Mouse (Mus musculus): ENCODE results near the gene Klhl12.
A peak's percentile ranks its signal among the peaks of the same experiment; 100 is the strongest.
"Not testable (repeated sequence)": the region's sequence is repeated elsewhere in the genome, so short reads cannot be mapped to it uniquely, and the experiment has no call there.

Klhl12 gene

DNA sequence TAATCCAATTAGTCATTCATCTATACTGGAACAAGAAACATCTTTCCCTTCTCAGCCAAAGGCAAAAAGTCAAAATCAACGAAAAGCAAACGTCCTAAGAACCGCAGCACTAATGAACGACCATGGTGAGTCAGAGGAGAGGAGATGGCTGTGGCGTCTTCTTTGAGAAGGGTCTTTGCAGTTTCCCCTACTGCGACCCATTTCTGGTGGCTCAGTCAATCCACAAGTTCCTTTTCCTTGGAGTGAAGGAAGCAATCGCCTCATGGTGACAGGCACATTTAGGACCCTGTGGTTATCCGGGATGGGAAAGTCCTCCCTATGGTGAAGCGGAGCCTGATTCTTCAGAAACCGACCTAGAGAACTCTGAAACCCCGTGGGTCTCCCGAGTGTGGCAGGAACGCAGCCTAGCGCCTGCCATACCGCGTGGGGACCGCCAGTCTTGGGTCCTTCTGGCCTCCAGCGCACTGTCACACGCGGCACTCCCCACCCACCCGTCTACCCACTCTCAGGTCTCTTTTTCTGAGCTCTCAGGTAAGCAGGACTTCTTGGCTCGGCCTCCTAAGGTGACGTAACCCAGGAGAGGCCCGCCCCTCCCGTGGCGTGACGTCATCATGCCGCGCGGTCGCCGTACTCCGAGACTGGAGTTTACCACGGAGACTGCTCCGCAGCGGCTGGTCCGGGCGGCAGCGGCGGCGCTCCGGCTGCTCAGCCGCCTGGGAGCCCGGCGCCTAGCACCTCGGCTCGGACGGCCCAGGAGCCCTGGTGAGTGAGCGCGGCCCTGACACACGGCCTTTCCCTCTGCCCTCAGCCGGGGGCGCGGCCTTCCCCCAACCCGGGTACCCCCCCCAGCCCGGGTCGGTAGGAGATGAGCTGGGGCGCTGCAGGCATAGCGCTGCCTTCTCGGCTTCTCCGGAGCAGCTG, at the start of gene Klhl12:
Gene Klhl12, plus strand, starts transcription at position 628 of the 921 bp plus-strand sequence.
- peak; percentile 92 to 97 for DNase-seq

DNA sequence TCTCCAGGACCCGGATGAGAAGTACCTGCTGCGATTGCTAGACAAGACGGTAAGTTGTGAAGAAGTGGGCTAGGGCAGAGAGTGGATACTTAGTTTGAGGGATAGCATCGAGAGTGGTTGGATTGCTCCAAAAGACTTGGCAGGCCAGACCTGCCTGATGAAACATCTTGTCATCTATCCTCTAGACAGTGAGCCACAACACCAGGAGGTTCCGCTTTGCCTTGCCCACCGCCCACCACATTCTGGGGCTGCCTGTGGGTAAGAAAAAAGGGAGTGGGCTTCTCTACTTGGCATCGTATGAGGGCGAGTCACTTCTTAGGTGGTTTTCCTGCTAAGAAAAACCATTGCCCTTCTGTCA, 48.9 kb upstream of the Klhl12 start:
- no peak for DNase-seq

DNA sequence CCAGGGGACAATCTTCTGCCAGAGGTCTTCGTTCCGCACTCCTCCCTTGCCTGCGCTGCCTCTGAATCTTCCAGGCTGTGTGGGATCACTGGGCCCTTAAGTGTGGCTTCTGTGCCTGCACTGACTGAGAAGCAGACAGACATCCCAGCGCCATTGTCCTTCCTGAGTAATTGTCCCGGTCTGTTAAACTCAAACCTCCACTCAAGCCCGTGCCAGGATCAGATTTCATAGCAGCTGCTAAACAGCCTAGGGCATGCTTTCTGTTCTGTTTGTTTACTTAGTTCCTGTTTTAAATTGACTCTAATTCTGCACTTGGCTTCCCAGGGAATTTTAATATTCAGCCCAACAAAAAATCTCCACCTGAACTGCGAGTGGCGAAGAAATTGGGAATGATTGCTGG, 47.3 kb upstream of the Klhl12 start:
- no peak for DNase-seq

DNA sequence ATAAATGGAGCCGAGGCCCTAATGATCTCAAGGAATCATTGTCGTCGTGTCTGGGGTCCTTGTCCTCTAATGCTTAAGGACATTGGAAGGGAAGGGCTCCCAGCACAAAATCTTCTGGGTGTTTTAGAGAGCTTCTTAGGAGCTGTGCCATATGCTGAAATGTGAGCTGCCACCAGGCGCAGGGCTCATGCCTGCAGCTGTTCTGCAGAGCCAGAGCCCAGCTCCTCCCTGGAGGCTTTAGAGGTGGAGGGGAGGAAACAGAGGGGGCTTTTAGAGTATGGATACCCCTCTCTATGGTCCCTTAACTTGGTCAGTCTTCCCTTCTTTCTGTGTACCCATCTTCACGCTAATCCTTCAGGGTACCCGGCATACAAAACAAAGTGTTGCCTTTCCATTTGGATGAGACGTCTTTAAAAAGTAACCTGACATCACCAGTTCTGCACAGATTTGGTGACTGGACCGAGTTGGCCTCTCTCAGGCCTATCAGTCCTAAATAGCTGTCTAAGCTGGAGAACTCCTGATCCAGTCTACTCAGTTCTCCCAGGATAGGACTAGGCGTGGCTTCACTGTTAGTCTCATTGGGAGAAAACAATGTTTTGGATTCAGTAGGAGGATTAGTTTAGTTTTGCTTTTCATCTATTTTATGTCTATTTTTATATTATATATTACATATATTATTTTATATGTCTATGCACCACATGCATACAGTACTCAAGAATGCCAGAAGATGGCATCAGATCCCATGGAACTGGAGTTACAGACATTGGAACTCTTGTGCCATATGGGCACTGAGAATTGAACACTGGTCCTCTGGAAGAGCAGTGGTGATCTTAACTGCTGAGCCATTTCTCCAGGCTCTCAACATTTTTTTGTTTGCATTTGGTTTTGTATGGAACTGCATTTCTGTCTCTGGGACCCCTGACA, 43.4 kb upstream of the Klhl12 start:
- DNase-seq = no peak

DNA sequence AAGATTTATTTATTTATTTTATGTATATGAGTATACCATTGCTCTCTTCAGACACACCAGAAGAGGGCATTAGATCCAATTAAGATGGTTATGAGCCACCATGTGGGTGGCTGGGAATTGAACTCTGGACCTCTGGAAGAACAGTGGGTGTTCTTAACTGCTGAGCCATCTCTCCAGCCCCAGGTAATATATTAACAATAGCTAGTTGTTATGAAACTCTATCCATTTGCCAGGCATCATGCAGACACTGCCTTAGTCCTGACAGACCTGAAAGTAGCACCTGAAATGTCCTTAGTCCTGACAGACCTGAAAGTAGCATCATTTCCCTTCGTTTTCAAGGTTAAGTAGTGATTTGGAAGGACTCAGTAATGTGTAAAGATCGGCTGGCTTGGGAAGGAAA, 41.3 kb upstream of the Klhl12 start:
- no peak for DNase-seq

DNA sequence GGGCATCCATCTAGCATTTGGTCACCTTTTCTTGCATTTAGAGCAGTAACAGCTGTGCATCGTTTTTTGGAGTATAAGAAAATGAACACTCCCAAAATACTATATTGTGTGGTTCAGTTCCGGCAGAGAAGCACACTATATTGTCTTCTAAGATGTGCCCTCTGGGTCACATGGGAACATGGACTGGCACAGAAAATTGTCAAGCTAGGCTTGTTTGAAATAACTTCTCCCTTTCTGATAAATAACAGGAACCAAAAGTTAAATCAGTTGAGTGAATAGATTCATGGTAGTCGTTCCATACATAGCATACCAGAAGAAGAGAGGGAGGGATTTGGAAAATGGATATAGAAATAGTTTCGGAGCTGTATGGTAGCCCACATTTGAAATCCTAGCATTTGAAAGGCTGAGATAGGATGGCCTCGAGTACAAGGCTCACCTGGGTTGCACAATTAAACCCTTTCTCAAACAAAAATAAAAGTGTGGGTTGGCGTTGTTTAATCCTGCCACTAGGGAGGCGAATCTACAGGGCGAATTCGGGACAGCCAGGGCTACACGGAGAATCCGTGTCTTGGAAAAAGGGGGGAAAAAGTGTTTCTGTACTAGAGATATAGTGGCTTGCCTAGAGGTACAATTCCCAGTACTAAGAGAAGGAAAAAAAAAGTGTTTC, 40.7 kb upstream of the Klhl12 start:
- no peak for DNase-seq

DNA sequence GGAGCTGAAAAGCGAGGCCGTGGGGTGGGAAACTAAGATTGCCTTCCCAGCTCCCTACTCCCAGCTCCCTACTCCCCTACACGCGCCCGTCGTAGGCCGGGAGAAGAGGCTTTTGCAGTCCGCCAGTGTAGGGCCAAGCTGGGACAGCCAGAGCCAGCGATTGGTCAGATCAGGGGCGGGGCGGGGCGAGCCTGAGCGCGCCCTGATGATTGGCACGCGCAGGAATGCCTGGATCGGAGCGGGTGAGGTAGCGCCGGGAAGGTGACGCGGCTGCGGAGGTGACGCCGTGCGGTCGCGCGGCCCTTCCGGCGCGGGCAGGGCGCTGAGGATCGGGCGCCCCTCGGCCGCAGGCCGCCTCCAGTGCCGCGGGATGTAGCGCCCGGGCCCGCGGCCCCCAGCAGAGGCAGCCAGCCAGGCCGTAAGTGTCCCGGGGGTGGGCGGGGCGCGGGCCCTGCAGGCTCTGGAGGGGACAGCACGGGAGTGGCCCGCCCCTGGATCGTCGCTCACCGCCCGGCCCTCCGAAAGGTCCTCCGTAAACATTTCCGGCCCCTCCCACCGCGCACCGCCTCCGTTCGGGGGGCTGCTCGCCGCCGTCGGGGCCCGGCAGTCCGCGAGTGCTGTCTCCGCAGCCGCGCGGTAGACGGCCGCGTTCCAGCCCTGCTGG, 40.0 kb upstream of the Klhl12 start, which contains the start of gene Adipor1:
Gene Adipor1, plus strand, starts transcription at position 211 of the 664 bp plus-strand sequence.
- DNase-seq = peak; percentile 91 to 92

DNA sequence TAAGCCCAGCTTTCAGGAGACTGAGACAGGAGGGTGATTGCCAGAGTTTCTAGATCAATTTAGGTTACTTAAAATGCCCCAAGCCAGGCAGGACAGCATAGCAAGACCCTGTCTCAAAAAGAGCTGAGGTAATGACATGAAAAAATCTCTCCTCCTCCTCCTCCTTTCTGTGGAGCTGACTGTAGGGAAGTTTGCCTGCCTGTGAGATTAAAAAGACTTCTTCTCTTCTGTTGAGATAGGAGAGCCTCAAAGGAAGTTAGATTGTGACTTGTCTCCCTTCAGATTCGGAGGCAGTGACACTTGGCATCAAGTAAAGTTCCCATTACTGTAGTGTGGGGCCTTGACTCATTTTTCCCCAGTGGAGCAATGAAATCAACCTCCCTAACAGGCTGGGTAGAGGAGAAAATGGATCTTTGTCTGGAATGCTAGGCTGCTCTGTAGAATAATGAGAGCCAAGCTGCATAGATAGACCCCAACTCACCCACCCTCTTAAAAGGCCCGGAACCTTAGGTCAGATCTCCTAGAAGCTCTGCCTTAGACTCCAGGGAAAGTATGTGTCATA, 36.8 kb upstream of the Klhl12 start:
- DNase-seq = no peak

DNA sequence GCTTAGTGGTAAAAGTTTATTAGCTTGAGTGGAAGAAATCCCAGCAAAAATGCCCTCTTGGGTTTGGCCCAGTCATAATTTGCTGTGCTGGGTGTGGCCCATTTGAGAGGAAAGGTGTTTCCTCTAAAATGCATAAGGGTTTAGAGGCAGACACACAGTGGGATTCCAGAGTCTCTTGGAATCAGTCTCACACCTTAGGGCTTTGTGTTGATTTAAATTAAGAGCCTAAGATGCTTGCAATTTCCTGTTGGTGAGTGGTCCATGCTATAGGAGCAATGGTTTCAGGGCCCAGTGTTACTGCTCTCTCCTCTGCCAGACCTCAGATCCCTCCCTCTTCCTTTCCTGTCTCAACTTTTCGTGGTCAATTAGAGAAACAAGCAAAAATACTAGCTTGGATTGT, 36.2 kb upstream of the Klhl12 start:
- no peak for DNase-seq

DNA sequence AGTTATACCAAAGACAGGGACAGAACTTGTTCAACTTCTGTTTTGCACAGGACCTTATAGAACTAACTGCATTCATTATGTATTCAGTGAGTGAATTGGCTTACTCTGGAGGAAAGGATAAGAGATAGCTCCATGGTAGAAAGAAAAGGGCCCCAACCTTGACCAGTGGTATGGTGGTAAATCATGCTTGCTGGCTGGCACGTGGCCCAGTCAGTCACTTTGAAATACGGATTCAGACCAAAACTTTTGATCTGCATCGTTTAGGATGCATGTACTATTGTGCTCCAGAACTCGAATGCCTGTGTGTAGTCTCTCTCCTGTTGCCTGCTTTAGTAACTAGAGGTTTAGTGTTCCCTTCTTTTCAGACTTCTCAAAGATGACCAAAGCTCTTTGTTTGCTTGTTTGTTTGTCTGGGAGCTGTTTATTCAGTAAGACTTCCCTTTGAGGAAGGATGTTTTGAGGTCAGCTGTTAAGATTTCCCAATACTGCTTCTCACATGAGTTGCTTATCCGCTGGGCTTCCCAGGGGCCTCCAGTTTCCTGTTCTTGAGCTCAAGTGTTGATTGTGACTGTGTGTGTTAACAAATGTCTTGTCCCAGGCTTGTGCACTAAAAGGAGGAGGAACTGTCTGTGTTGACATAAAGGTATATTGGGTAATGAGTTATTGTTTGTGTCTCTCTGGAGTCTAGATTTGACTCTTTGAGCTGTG, 35.4 kb upstream of the Klhl12 start:
- no peak for DNase-seq

DNA sequence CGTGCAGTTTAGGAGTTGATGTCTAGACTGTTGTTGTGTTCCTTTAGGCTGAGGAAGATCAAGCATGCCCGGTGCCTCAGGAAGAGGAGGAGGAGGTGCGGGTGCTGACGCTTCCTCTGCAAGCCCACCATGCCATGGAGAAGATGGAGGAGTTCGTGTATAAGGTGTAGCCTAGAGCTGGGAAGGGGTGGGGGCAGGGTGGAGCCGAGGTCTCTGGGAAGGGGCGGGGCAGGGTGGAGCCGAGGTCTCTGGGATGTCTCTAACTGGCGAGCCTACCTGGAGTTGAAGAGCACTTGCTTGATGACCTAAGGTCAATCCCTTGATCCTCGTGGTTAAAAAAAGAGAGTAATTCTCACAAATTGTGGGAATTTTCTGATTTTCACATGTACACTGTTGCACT, 31.4 kb upstream of the Klhl12 start:
- no peak for DNase-seq

DNA sequence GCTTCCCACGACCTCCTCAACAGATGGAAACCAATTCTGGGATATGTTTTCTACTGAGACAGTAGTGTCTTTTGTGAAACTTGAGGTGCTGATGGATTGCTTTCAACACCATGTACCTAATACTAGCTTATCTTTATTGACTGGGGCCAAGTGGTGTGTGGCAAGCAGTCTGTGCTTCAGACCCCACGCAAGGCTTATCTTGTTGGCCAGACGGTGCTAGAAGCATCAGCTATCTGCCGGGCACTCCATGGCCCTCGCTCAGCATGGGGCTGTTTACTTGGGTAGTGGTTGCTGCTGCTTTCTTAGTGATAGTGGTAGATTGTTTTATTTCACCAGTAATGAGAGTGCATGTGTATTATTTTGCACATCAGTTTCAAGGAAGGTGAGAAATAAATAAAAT, 29.0 kb upstream of the Klhl12 start:
- no peak for DNase-seq

DNA sequence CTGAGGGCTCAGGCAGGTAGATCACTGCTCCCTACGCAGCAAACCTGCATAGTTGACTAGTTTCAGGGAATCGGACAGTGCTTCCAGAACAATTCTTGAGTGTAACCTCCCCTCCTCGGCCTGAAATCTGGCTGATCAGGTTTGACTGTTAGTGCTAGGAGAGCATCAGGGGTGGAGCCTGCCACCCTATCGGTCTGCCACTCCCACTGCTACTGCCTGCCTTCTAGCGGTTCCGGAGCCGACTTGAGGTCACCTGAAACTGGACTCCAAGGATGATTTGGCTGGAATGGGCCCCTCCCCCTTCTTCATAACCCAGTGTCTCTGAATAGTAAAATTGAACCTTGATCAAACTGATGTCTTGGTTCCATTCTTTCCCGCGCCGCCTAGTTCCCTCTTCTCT, 22.3 kb upstream of the Klhl12 start:
- DNase-seq = no peak

DNA sequence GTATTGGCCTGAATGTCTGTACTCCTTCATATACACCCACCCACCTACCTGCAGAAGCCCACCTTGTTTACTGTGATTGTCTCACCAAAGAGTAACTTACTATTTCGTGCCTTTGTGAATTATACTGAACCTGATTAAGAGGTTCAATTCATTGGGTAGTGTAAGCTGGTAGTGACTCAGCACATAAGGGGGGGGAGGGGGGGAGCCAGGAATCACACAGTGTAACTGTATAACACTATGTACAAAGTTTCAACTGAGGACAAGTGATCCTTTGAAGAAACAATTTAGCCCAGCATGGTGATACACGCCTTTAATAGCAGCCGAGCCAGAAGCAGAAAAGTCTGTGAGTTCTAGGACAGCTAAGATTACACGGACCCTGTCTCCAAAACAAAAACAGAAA, 21.9 kb upstream of the Klhl12 start:
- DNase-seq = no peak

DNA sequence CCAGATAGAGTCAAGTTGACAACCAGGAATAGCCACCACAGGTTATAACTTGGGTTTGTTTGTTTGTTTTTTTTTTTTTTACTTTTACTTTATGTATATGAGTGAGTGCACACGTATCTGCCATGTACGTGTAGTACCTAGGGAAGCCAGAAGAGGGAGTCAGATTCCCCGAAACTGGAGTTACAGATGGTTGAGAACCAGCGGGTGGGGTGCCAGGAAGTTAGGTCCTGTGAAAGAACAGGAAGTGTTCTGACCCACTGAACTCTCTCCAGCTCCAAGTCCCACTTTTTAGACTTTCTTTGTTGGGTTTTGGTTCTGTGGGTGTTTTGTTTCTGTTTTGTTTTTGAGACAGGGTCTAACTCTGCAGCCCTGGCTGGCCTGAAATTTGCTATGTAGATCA, 19.9 kb upstream of the Klhl12 start:
- DNase-seq = peak in 1 of 2 experiments; percentile 21

DNA sequence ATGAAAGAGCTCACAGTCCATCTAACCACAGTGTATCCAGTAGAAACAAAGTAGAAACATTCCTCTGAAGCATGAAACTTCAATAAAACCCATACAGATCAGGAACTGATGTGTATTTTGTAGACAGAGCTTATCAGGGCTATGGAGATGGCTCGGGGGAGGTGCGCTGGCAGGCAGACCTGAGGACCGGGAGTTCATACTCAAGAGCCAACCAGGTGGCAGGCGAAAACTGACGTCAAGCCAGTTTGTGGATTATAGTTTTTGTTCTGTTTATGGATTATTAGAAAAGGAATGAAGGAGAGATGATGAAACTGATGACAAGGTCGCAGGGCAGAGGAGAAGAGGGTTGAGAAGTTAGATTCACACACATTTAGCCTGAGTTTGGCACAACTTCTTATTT, 14.9 kb upstream of the Klhl12 start:
- DNase-seq = no peak

DNA sequence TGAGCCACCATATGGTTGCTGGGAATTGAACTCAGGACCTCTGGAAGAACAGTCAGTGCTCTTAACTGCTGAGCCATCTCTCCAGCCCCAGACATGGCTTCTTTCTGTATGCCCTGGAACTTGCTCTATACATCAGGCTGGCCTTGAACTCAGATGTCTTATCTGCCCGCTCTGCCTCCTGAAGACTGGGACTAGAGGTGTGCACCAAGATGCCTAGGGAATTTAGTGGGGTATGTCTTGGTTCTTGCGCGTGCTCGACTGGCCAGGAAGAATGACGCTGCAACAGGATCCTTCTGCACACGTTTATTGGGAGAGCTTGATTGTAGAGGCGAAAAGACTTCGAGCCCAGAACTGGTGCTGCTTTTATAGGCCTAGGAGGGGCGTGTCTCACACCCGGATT, 13.6 kb upstream of the Klhl12 start:
- not testable (repeated sequence) for DNase-seq

DNA sequence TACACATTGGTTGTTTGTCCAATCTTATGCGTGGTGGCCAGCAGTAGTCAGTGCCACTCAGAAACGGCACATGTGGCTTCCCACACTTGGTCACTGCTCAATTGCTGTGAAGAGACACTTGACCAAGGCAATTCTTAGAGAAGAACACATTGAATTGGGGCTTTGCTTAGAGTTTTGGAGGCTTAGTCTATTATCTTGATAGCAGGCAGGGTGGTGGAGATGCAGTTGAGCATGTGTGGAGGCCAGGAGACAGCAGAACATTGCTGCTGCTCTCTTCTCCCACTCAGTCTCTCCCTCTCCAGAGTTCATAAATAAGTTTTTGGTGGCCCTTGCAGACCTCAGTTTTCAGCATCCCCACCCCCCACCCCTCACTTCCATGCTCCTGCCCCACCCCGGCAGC, 12.9 kb upstream of the Klhl12 start:
- no peak for DNase-seq

DNA sequence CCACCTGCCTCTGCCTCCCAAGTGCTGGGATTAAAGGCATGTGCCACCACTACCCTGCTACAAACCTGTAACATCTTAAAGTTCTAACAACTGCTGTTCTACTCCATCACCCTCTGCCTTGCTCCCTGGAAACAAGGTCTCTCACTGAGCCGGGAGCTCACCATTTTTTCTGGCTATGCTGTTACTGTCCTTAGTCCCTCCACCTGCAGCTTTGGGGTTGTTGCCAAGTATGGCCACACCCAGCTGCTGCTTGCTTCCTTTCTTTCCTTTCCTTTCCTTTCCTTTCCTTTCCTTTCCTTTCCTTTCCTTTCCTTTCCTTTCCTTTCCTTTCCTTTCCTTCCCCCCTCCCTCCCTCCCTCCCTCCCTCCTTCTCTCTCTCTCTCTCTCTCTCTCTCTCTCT, 12.0 kb upstream of the Klhl12 start:
- DNase-seq = not testable (repeated sequence)

DNA sequence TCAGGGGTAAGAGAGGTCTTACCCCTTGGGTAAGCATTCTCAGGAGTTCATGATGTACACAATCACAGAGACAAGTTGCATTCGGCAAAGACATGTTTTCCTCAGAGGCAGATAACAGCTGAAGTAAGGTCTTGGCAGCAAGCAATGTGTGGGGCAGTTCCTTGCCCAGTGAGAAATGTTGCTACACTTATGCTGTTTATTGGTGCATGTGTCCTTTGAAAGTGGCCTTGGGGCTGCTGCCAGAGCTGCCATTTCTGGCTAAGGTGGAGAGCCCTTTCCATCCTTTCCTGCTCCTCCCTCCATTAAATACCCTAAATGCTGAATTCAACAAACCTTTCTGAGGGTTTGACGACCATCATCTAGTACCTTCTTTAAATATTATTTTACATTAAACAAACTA, 9.9 kb upstream of the Klhl12 start:
- DNase-seq = no peak

DNA sequence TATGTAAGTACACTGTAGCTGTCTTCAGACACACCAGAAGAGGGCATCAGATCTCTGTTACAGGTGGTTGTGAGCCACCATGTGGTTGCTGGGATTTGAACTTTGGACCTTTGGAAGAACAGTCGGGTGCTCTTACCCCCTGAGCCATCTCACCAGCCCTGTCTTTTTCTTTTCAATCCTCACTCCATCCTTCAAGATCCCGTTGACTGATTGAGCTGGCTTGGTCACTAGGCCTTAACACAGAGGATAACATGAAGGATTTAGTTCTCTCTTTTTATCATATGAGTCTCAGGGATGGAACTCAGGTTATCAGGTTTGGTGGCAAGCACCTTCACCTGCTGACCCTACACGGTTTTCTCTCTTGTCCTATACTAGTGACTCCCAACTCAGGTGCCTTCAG, 6.8 kb upstream of the Klhl12 start:
- DNase-seq = not testable (repeated sequence)

DNA sequence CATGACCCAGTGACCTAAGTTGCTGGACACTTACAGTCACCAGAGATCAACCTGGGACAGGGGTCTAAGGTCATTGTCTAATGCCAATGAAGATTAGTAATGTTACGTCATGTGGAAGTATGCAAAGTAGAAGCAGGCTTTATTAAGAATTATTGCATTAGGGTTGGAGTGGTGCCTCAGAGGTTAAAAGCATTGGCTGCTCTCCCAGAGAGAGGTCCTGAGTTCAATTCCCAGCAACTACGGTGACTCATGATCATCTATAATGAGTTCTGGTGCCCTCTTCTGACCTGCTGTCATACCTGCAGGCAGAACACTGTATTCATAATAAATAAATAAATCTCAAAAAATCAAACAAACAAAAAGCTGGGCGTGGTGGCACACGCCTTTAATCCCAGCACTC, 5.1 kb upstream of the Klhl12 start:
- DNase-seq = no peak

All from spleen, adult 18-20 months (tissue).